Mouse (Mus musculus): ENCODE results near the gene Klhl15. TPM values are rescaled to one million over a fixed set of nuclear protein-coding genes. Genes with fewer than 3 reads are reported as not detected.

The Klhl15 gene
- 10 to 100 TPM; 12.3 to 18.2 TPM for total RNA-seq (2021)
- long read RNA-seq, experiment 1, partial matches to known transcripts, result 1 of 4 reads
- long read RNA-seq, experiment 1, other reads (novel, unspliced or antisense), result 3 of 4 reads
- long read RNA-seq, experiment 2, partial matches to known transcripts, result 1 of 5 reads
- long read RNA-seq, experiment 2, other reads (novel, unspliced or antisense), result 3 of 5 reads

DNA sequence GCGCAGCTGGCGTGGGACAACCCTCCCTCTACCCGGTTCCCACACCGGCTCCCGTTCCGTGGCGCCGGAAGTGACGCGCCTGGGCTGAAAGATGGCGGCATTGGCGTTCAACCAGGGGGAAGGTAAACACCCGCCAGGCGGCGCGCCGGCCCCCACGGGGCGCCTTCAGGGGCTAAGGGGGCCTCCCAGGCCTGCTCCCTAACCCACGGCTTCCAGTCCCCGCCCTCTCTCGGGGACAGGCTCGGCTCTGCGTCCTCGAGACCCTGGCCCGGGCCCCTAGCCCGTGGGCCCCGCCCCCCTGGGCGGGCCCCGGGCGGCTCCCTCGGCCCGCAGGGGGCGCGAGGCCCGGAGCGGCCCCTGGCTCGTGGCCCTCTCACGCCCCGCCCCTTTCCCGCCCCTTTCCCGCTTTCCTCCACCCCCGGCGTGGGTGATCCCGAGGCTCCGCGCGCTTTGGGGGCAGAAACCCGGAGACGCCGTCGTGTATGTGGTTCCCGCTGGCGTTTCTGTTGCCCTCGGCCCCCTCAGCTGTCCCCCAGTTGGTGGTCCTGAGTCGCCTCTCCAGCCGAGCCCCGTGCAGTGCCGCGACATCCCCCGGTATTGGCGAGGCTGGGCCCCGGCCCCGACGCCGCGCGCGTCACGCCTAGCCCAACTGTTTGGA lies at the start of gene Klhl15:
Gene Klhl15, plus strand, starts transcription at position 68 of the 658 bp plus-strand sequence.
- peak; percentile 88 for DNase-seq

DNA sequence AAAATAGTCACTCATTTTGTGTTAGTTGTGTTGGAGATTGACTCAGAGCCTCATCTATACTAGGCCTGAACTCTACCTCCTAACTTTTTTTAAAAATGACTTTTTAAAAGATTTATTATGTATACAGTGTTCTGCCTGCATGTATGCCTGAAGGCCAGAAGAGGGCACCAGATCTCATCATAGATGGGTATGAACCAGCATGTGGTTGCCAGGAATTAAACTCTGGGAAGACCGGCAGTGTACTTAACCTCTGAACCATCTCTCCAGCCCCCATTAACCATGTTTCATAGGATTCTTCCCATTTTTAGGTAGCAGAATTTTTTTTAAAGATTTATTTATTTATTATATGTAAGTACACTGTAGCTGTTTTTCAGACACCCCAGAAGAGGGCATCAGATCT lies 49.2 kb upstream of the Klhl15 start:
- no peak for DNase-seq

- peak; percentile 9 for DNase-seq
Observed at GRCm38 (mm10) chrX:94193901-94194300, 40.5 kb upstream of the Klhl15 start.

GRCm38 (mm10) chrX:94197789-94198188 lies 36.6 kb upstream of the Klhl15 start:
- DNase-seq, result peak; percentile 5

- no peak for DNase-seq
Observed at GRCm38 (mm10) chrX:94212264-94212596, 22.2 kb upstream of the Klhl15 start.

DNA sequence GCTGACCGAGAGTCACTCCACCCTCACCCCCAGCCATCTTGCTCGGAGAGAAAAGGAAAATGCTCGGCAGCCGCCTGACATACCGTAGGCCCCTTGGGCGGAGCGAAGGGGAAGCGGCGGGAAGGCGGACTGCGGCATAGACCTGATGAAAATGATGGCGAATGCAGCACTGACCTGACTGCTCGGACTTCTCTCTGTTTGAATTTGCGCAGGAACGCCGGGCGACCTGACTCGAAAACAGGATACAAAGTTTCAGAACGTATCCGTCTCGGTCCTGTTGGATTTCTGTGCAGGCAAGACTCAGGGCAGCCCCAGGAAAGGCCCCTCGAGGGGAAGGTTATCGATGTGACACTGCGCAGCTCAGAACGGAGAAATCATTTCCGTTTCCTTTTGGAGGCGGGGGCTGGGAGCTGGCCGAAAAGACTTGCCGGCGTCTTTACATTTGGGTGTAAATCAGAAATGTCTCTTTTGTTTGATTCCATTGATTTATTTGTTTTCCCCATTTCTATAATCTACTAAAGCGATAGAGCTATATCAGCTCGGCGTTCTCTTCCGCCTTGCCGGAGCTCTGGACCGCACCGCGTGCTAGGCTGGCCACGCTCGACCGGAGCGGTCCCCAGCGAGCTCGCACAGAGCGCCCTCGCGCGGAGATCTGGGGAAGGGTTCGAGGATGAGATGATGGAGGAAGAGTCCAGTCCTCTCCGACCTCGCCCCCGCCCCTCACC lies 21.6 kb upstream of the Klhl15 start, which contains the start of gene Eif2s3x:
Gene Eif2s3x, minus strand, starts transcription at position 266 of the 725 bp plus-strand sequence.
- peak; percentile 85 for DNase-seq

GRCm38 (mm10) chrX:94213384-94213783 lies 21.0 kb upstream of the Klhl15 start:
- DNase-seq, result no peak

DNA sequence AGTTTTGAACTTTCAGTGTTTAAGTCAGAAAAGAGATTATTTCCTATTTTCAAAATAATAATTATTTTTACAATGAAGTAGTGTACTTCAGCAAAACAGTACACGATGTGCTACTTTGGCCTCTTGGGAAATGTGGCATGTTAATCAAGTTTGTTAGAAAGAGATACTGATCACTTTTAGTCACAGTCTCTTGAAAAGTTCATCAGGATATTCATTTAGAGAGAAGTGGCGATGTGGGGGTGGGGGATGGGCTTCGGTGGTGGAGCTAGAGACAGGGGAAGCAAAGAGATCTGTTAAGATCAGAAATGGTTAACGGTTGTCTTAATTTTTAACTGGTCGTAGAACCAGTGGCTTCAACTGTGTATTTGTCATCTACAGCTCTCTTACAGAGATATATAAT lies 967 bp upstream of the Klhl15 start:
- peak; percentile 4 for DNase-seq

- no peak for DNase-seq
Observed at GRCm38 (mm10) chrX:94233936-94234531, 365 bp upstream of the Klhl15 start.

GRCm38 (mm10) chrX:94235190-94235555 lies 774 bp downstream of the Klhl15 start:
- DNase-seq, result peak; percentile 32

- no peak for DNase-seq
Observed at GRCm38 (mm10) chrX:94235601-94236000, 1.2 kb downstream of the Klhl15 start.

GRCm38 (mm10) chrX:94288923-94289322 lies 54.5 kb downstream of the Klhl15 start:
- peak; percentile 54 for DNase-seq

GRCm38 (mm10) chrX:94302928-94303327 lies 68.5 kb downstream of the Klhl15 start:
- DNase-seq, result no peak

DNA sequence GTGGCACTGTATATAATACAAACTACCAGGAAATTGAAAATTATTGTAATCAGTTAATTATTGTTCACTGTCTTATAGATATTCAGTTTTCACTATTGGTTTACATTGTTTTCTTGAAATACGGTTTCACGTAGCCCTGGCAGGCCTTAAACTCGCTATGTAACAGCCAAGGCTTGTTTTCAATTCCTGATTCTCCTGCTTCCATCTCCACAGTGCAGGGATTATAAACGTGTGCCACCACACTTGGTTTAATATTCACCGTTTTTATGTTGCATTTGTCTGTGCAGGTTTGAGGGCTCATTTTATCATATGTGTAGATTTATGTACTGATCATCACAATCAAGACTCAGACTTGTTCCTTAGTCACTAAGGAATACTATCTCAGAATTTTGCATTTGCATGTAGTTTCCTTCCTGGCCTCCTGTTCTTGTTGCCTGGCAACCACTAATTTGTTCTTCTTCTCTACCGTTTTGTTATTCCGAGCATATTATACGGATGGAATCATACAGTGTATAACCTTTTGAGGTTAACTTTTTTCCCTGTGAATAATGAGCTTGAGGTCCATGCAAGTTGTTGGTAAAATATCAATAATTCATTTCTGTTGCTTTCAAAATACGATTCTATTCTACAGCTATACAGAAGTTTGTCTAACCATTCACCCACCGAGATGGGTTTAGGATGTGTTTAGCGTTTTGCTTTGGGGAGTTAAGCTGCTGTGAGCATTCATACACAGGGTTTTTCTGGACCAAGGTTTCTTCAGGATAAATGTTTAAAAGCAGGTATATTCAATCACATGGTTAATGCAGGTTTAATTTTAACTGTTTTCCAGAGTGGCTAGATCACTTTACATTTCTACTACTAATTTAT lies 86.9 kb downstream of the Klhl15 start:
- no peak for DNase-seq

Small RNA genes within 50 kb of the gene (microRNA-seq; reads per million reads assigned to microRNA genes)
- gene Mir7673, result not detected

Other genes starting within 250 kb of the Klhl15 start
- gene Zfx, start 110.9 kb upstream of the Klhl15 start, total RNA-seq (2021), result 10 to 100 TPM; 27.0 to 36.8 TPM
- 100 to 1,000 TPM; 116 to 181 TPM for gene Eif2s3x, start 21.7 kb upstream of the Klhl15 start, total RNA-seq (2021)
- not detected for gene Fam90a1b, start 132.2 kb downstream of the Klhl15 start, total RNA-seq (2021)
- 100 to 1,000 TPM; 127 to 128 TPM for gene Apoo, start 132.5 kb downstream of the Klhl15 start, total RNA-seq (2021)